Mouse (Mus musculus) cerebellum, adult 11-12 months (tissue): ENCODE results near the gene Specc1.

ENCODE experiments used
- DNase-seq: peaks from one replicate; pipeline ENCODE4 v3.0.0; 2022

The Specc1 gene

GRCm38 (mm10) chr11:62118561-62118960 is 162.0 kb downstream of the Specc1 start:
- DNase-seq, result peak; percentile 43

- no peak for DNase-seq
Measured at GRCm38 (mm10) chr11:62119871-62120270, 163.3 kb downstream of the Specc1 start.

- DNase-seq, result no peak
Measured at GRCm38 (mm10) chr11:62121365-62121764, 164.8 kb downstream of the Specc1 start.

- peak; percentile 54 for DNase-seq
Measured at GRCm38 (mm10) chr11:62127692-62128091, 171.1 kb downstream of the Specc1 start.

GRCm38 (mm10) chr11:62128197-62128596 is 171.6 kb downstream of the Specc1 start:
- no peak for DNase-seq

GRCm38 (mm10) chr11:62130191-62130590 is 173.6 kb downstream of the Specc1 start:
- no peak for DNase-seq

GRCm38 (mm10) chr11:62130685-62131295 is 174.2 kb downstream of the Specc1 start:
- no peak for DNase-seq

GRCm38 (mm10) chr11:62131601-62132000 is 175.0 kb downstream of the Specc1 start:
- DNase-seq, result no peak

- DNase-seq, result no peak
Measured at GRCm38 (mm10) chr11:62134191-62134590, 177.6 kb downstream of the Specc1 start.

- peak; percentile 18 for DNase-seq
Measured at GRCm38 (mm10) chr11:62145216-62146110, 188.9 kb downstream of the Specc1 start.

GRCm38 (mm10) chr11:62146661-62147060 is 190.1 kb downstream of the Specc1 start:
- DNase-seq, result no peak

GRCm38 (mm10) chr11:62148026-62148425 is 191.5 kb downstream of the Specc1 start:
- no peak for DNase-seq

GRCm38 (mm10) chr11:62148449-62148848 is 191.9 kb downstream of the Specc1 start:
- no peak for DNase-seq

- DNase-seq, result no peak
Measured at GRCm38 (mm10) chr11:62153057-62153456, 196.5 kb downstream of the Specc1 start.

- no peak for DNase-seq
Measured at GRCm38 (mm10) chr11:62159803-62160202, 203.2 kb downstream of the Specc1 start.

- DNase-seq, result no peak
Measured at GRCm38 (mm10) chr11:62161450-62161849, 204.9 kb downstream of the Specc1 start.

GRCm38 (mm10) chr11:62164357-62164756 is 207.8 kb downstream of the Specc1 start:
- DNase-seq, result no peak

GRCm38 (mm10) chr11:62166503-62166902 is 209.9 kb downstream of the Specc1 start:
- no peak for DNase-seq

GRCm38 (mm10) chr11:62168146-62168545 is 211.6 kb downstream of the Specc1 start:
- DNase-seq, result no peak

GRCm38 (mm10) chr11:62177395-62178113 is 221.0 kb downstream of the Specc1 start:
- DNase-seq, result no peak

- DNase-seq, result no peak
Measured at GRCm38 (mm10) chr11:62180791-62181190, 224.2 kb downstream of the Specc1 start.

GRCm38 (mm10) chr11:62184900-62185299 is 228.3 kb downstream of the Specc1 start:
- no peak for DNase-seq

- DNase-seq, result no peak
Measured at GRCm38 (mm10) chr11:62187074-62187473, 230.5 kb downstream of the Specc1 start.

GRCm38 (mm10) chr11:62192050-62192449 is 235.5 kb downstream of the Specc1 start:
- no peak for DNase-seq
